Mouse (Mus musculus) kidney, adult 2 months (tissue): ENCODE measurements around the gene Smyd1. TPM values are rescaled to one million over a fixed set of nuclear protein-coding genes. Genes with fewer than 3 reads are reported as not detected.

Source experiments
- DNase-seq: peaks from one replicate; pipeline ENCODE4 v3.0.0; 2021
- H3K27ac ChIP-seq: fragments of 200-500 bp; 2 replicates; pipeline ENCODE4 v1.5.1; 2012; ENCODE audit warnings: low read depth, low read length, control low read depth, inconsistent platforms; ENCODE audit not compliant: insufficient read depth
- H3K27me3 ChIP-seq: fragments of 200-500 bp; replicated peaks from 2 replicates; pipeline ENCODE4 v1.6.1; 2012; ENCODE audit warnings: mild to moderate bottlenecking, moderate library complexity, low read length, inconsistent platforms; ENCODE audit not compliant: control insufficient read depth, insufficient read depth
- H3K36me3 ChIP-seq: fragments of 200-500 bp; 2 replicates; pipeline ENCODE4 v1.6.1; 2012; ENCODE audit warnings: mild to moderate bottlenecking, moderate library complexity, low read length, inconsistent platforms; ENCODE audit not compliant: control insufficient read depth, insufficient read depth
- H3K4me1 ChIP-seq: fragments of 200-500 bp; 2 replicates; pipeline ENCODE4 v1.6.1; 2011; ENCODE audit warnings: low read length; ENCODE audit not compliant: control insufficient read depth, insufficient read depth
- H3K4me3 ChIP-seq: fragments of 200-500 bp; 2 replicates; pipeline ENCODE4 v1.5.1; 2011; ENCODE audit warnings: mild to moderate bottlenecking, low read depth, low read length, control low read depth; ENCODE audit not compliant: insufficient read depth
- CTCF ChIP-seq: fragments of 200-500 bp; conservative IDR thresholded peaks from 2 replicates; pipeline ENCODE4 v1.5.1; 2011; ENCODE audit warnings: low read depth, mild to moderate bottlenecking, control low read depth, low read length, moderate library complexity, mixed read lengths; ENCODE audit not compliant: insufficient read depth, insufficient read length
- POLR2A ChIP-seq: fragments of 200-500 bp; IDR thresholded peaks from one replicate; pipeline ENCODE4 v1.6.1; 2011; ENCODE audit warnings: low read depth, low read length, control low read depth
- WGBS: fragments of 180-500 bp; shearing (Covaris S2); methylation state at CpG from one replicate; pipeline ENCODE4 v1.1.7; 2018; 5-methylcytosine and 5-hydroxymethylcytosine counted together
- polyA plus RNA-seq: library from polyadenylated mRNA; depleted of rRNA; stranded (reverse); fragments of >200 nt; gene quantifications from 2 replicates; pipeline ENCODE4 v1.2.3, GENCODE M21; 2012; rRNA removed

The Smyd1 gene
- polyA plus RNA-seq, 1 experiment: 2.3 TPM

DNA sequence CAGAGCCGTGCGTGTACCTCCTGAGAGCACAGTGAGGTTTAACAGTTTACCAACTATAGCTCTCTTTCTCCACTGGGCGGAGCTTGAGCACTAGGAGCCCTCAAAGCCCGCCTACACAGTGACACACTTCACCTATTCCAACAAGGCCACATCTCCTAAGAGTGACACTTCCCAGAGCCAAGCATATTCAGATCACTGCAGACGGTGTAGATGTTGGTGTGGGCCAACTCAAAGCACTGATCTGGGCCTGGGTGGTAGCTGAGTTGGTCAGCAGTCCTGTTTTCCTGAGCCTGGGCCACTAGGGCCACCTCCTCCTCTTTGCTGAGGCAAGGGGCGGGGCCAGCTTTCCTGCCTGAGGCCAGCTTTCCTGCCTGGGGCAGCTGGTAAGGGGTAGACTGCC is 157.6 kb downstream of the Smyd1 start:
- peak; percentile 23 for DNase-seq
- Histone ChIP-seq H3K27ac (no peak overlapping the region), H3K36me3 (no peaks in the 10 kb centered on the region), H3K27me3 (no peaks in the 10 kb centered on the region), H3K4me3 (no peak overlapping the region), H3K4me1 (no peaks in the 10 kb centered on the region)
- 43% methylated on average over 6 of the region's 6 CpGs for WGBS
- TF ChIP-seq POLR2A: no peak
- TF ChIP-seq CTCF: no peak

Other genes starting within 250 kb of the Smyd1 start
- gene Thnsl2, start 177.8 kb downstream of the Smyd1 start, polyA plus RNA-seq: 251 and 265 TPM in 2 replicates
- gene Fabp1, start 122.4 kb downstream of the Smyd1 start, polyA plus RNA-seq: 3.2 and 8.3 TPM in 2 replicates
- 10.8 and 15.2 TPM in 2 replicates for gene Krcc1, start 50.6 kb downstream of the Smyd1 start, polyA plus RNA-seq
- gene Cd8b1, start 555 bp upstream of the Smyd1 start, polyA plus RNA-seq: 0.14 and 5.7 TPM in 2 replicates
- 1.3 and 4.7 TPM in 2 replicates for gene Cd8a, start 51.2 kb upstream of the Smyd1 start, polyA plus RNA-seq
- gene Rmnd5a, start 118.4 kb upstream of the Smyd1 start, polyA plus RNA-seq: 33.6 and 40.3 TPM in 2 replicates
- gene Rnf103, start 171.7 kb upstream of the Smyd1 start, polyA plus RNA-seq: 12.6 and 15.1 TPM in 2 replicates
- gene Chmp3, start 221.6 kb upstream of the Smyd1 start, polyA plus RNA-seq: 44.2 and 51.5 TPM in 2 replicates